11 mouse cellular contexts compared by ENCODE assay signal in genomic region chr2:172551081-172551720, GRCm38 (mm10). TPM values are rescaled to one million over a fixed set of nuclear protein-coding genes. Genes with fewer than 3 reads are reported as not detected.
DNase-seq lines count a peak whose midpoint lies in the region; ATAC-seq and TF ChIP-seq lines count a peak whose summit lies in the region.
"Had no signal": no experiment of that assay in that cellular context is flagged by ENCODE, and none has a peak within 500 bp of the region (broad histone marks: within the 10 kb centered on the region; RNA-seq: fewer than 3 reads in every experiment).

No protein-coding gene starts in this region.

- peaks cover 97% of the 10 kb centered on the region for H3K27me3 ChIP-seq in lung, embryonic 15.5 days
- peaks cover 82% of the 10 kb centered on the region for H3K27me3 ChIP-seq in embryonic facial prominence, embryonic 12.5 days
- peaks cover 89% of the 10 kb centered on the region for H3K27me3 ChIP-seq in hindbrain, embryonic 15.5 days
- peaks cover 89% of the 10 kb centered on the region for H3K27me3 ChIP-seq in neural tube, embryonic 15.5 days (replicated peaks)

- TF ChIP-seq CTCF in lung, adult 2 months (IDR thresholded peaks at IDR 0.05; ENCODE audit: insufficient read depth, low read length): no peak

- H3K36me3 ChIP-seq in lung, embryonic 15.5 days: no peaks in the 10 kb centered on the region
- H3K36me3 ChIP-seq in embryonic facial prominence, embryonic 12.5 days: no peaks in the 10 kb centered on the region
- no peaks in the 10 kb centered on the region for H3K36me3 ChIP-seq in hindbrain, embryonic 15.5 days
- no peaks in the 10 kb centered on the region for H3K36me3 ChIP-seq in neural tube, embryonic 15.5 days

- under 1% methylated on average over 56 of the region's 57 CpGs for WGBS in lung, embryonic 15.5 days
- WGBS in lung, adult 2 months: 2% methylated on average over 57 of the region's 57 CpGs
- under 1% methylated on average over 57 of the region's 57 CpGs for WGBS in embryonic facial prominence, embryonic 12.5 days
- under 1% methylated on average over 57 of the region's 57 CpGs for WGBS in hindbrain, embryonic 15.5 days
- under 1% methylated on average over 56 of the region's 57 CpGs for WGBS in neural tube, embryonic 15.5 days

- no peaks in the 10 kb centered on the region for H3K9me3 ChIP-seq in lung, embryonic 15.5 days
- H3K9me3 ChIP-seq in embryonic facial prominence, embryonic 12.5 days: no peaks in the 10 kb centered on the region
- no peaks in the 10 kb centered on the region for H3K9me3 ChIP-seq in hindbrain, embryonic 15.5 days
- H3K9me3 ChIP-seq in neural tube, embryonic 15.5 days (replicated peaks): no peaks in the 10 kb centered on the region

- no peak for ATAC-seq in lung, embryonic 15.5 days (ENCODE audit: borderline replicate concordance, extremely low read depth, low FRiP score, low TSS enrichment)
- no peak for ATAC-seq in embryonic facial prominence, embryonic 12.5 days (ENCODE audit: insufficient number of reproducible peaks, insufficient read depth, low FRiP score, low TSS enrichment)
- no peak for ATAC-seq in hindbrain, embryonic 15.5 days (ENCODE audit: low FRiP score, low read depth)
- no peak for ATAC-seq in neural tube, embryonic 15.5 days (ENCODE audit: low FRiP score)
- ATAC-seq in inflammation-experienced regulatory T-cells, adult 6 months: no peak
- no peak for ATAC-seq in megakaryocyte, adult 5-6 weeks (ENCODE audit: poor library complexity, severe bottlenecking)

- H3K4me2 ChIP-seq in lung, embryonic 15.5 days: peak overlapping the region; percentile 68
- peak overlapping the region; percentile 66 for H3K4me2 ChIP-seq in embryonic facial prominence, embryonic 12.5 days (replicated peaks)
- peak overlapping the region; percentile 24 for H3K4me2 ChIP-seq in hindbrain, embryonic 15.5 days
- H3K4me2 ChIP-seq in neural tube, embryonic 15.5 days: peak overlapping the region; percentile 37

- no peak for TF ChIP-seq POLR2A in lung, adult 2 months (IDR thresholded peaks at IDR 0.05; ENCODE audit: borderline replicate concordance, extremely low read depth, low read depth, low read length)

- H3K4me3 ChIP-seq in lung, embryonic 15.5 days: peak overlapping the region; percentile 38
- H3K4me3 ChIP-seq in lung, adult 2 months (replicated peaks; ENCODE audit: extremely low read depth, low read depth, low read length): no peak overlapping the region
- H3K4me3 ChIP-seq in embryonic facial prominence, embryonic 12.5 days: peak overlapping the region; percentile 52
- peak overlapping the region; percentile 17; the same call in 1 of the 2 replicates for H3K4me3 ChIP-seq in hindbrain, embryonic 15.5 days
- peak overlapping the region; percentile 8 for H3K4me3 ChIP-seq in neural tube, embryonic 15.5 days (replicated peaks)

- H3K27ac ChIP-seq in lung, embryonic 15.5 days: no peak overlapping the region
- no peak overlapping the region; the same call in 1 of the 2 replicates for H3K27ac ChIP-seq in embryonic facial prominence, embryonic 12.5 days
- H3K27ac ChIP-seq in hindbrain, embryonic 15.5 days (replicated peaks): no peak overlapping the region
- no peak overlapping the region for H3K27ac ChIP-seq in neural tube, embryonic 15.5 days (replicated peaks)

- H3K9ac ChIP-seq in lung, embryonic 15.5 days: no peak overlapping the region
- peak overlapping the region; percentile 61 for H3K9ac ChIP-seq in embryonic facial prominence, embryonic 12.5 days
- no peak overlapping the region for H3K9ac ChIP-seq in hindbrain, embryonic 15.5 days
- no peak overlapping the region for H3K9ac ChIP-seq in neural tube, embryonic 15.5 days (replicated peaks)

- no peak for DNase-seq in lung, adult 2 months
- DNase-seq in testis, postnatal 10 days (ENCODE audit: low spot score): no peak

- peaks cover 43% of the 10 kb centered on the region for H3K4me1 ChIP-seq in lung, embryonic 15.5 days
- H3K4me1 ChIP-seq in lung, adult 2 months (ENCODE audit: control insufficient read depth, insufficient read depth, low read length): no peaks in the 10 kb centered on the region
- peaks cover 53% of the 10 kb centered on the region for H3K4me1 ChIP-seq in embryonic facial prominence, embryonic 12.5 days
- peaks cover 33% of the 10 kb centered on the region for H3K4me1 ChIP-seq in hindbrain, embryonic 15.5 days (replicated peaks)
- peaks cover 36% of the 10 kb centered on the region for H3K4me1 ChIP-seq in neural tube, embryonic 15.5 days

RNA-seq across cellular contexts. Expression of gene Tfap2c, which starts 1.8 kb away (rescaled TPM):
- polyA plus RNA-seq in lung, embryonic 15.5 days (2015; fragmentation: Nextera tagmentation; extraction: Ambion mirVana): 0.16 and 0.26 TPM in 2 replicates
- 0.07 and 0.58 TPM in 2 replicates for polyA plus RNA-seq in lung, adult 2 months (2012; rRNA removed)
- polyA plus RNA-seq in embryonic facial prominence, embryonic 12.5 days (2016; fragmentation: Nextera tagmentation; extraction: Ambion mirVana): 15.4 and 16.0 TPM in 2 replicates
- 0.28 and 0.78 TPM in 2 replicates for polyA plus RNA-seq in hindbrain, embryonic 15.5 days (2015; fragmentation: Nextera tagmentation; extraction: Ambion mirVana)
- 0.26 and 0.64 TPM in 2 replicates for polyA plus RNA-seq in neural tube, embryonic 15.5 days (2015; fragmentation: Nextera tagmentation; extraction: Ambion mirVana)
- polyA plus RNA-seq in inflammation-experienced regulatory T-cells, adult 6 months (2017; shearing (Covaris generic)): not detected
- not detected in 2 replicates for total RNA-seq in megakaryocyte, adult 5-6 weeks (2015)
- not detected in 2 replicates for total RNA-seq in megakaryocyte, adult 5-6 weeks (2017)
- total RNA-seq: gastrocnemius, postnatal 10 days had no signal
- polyA plus RNA-seq: liver, embryonic 16.5 days; spleen, adult 2 months had no signal
